ENCODE assay signal across 8 mouse cellular contexts in the genomic region with DNA sequence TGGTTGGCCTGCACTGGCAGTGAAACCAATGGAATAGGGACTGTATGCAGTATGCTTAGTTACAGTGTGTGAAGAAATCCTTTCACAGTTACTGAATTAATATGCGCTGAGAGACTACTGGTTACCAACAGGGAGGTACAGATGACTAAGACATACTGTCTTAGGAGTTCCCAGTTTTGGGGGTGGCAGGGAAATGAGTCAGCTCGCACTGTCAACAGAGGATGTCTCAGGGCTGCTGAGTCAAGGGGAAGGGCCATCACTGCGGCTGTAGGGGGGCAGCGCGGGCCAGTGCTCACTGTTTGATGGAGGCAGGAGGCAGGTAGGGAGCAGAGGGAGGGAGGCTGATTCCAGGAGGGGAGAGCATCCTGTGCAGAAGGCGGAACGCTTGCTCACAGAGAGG. TPM values are rescaled to one million over a fixed set of nuclear protein-coding genes. Genes with fewer than 3 reads are reported as not detected.
DNase-seq lines count a peak whose midpoint lies in the region; TF ChIP-seq lines count a peak whose summit lies in the region.
"Had no signal": no experiment of that assay in that cellular context is flagged by ENCODE, and none has a peak within 500 bp of the region (broad histone marks: within the 10 kb centered on the region; RNA-seq: fewer than 3 reads in every experiment).

No protein-coding gene starts in this region.

- H3K4me3 ChIP-seq in bone marrow macrophage, adult 2 months (ENCODE audit: insufficient read depth, low read length), result no peak overlapping the region
- H3K4me3 ChIP-seq in hindbrain, embryonic 10.5 days, result no peak overlapping the region

- peak; percentile 31 for DNase-seq in left cerebral cortex, adult 11 months (ENCODE audit: low spot score)
- DNase-seq in left cerebral cortex, postnatal 4 days, result no peak
- DNase-seq in left cerebral cortex, postnatal 36 days (ENCODE audit: low spot score in 2 of 2), result peak; percentile 40 to 42
- DNase-seq in right cerebral cortex, postnatal 25 days, result peak; percentile 51
- no peak for DNase-seq in hindbrain, embryonic 10.5 days (ENCODE audit: low spot score)
- DNase-seq in gastrocnemius, postnatal 25 days, result no peak
- DNase-seq: heart, adult 18-20 months had no signal

- intact Hi-C loops in left cerebral cortex, postnatal 4 days (cut with DNase I), result no loop called here
- intact Hi-C loops in left cerebral cortex, postnatal 36 days (cut with DNase I), result loop anchor here (10.0 kb wide), 1 partner anchor 331 kb away; the partner anchor contains the start of gene Fes

- no peaks in the 10 kb centered on the region for H3K27me3 ChIP-seq in hindbrain, embryonic 10.5 days (ENCODE audit: insufficient read depth, poor library complexity, severe bottlenecking)

- H3K4me1 ChIP-seq in bone marrow macrophage, adult 2 months (ENCODE audit: control insufficient read depth, insufficient read depth, low read length), result peaks cover 26% of the 10 kb centered on the region
- peaks cover 2% of the 10 kb centered on the region for H3K4me1 ChIP-seq in hindbrain, embryonic 10.5 days (replicated peaks)

- H3K36me3 ChIP-seq in hindbrain, embryonic 10.5 days, result peaks cover 49% of the 10 kb centered on the region

- peak overlapping the region; percentile 23 for H3K27ac ChIP-seq in bone marrow macrophage, adult 2 months (ENCODE audit: insufficient read depth, low read depth, low read length)
- H3K27ac ChIP-seq in hindbrain, embryonic 10.5 days, result no peak overlapping the region

- no peak for TF ChIP-seq CTCF in bone marrow macrophage, adult 2 months (IDR thresholded peaks at IDR 0.05; ENCODE audit: low read depth, low read length)

- 86% methylated on average over 7 of the region's 7 CpGs for WGBS in hindbrain, embryonic 10.5 days

- TF ChIP-seq POLR2A in bone marrow macrophage, adult 2 months (IDR thresholded peaks at IDR 0.05; ENCODE audit: borderline replicate concordance, low read depth, low read length), result no peak

- H3K9me3 ChIP-seq in hindbrain, embryonic 10.5 days, result no peaks in the 10 kb centered on the region

RNA-seq across cellular contexts. Expression of gene Crtc3, which starts 26.6 kb away (rescaled TPM):
- total RNA-seq in left cerebral cortex, postnatal 4 days (2021), result 10 to 100 TPM; 28.5 to 32.1 TPM
- 14.6 and 16.7 TPM in 2 replicates for polyA plus RNA-seq in bone marrow macrophage, adult 2 months (2012; ENCODE audit: insufficient read depth, insufficient read length, missing spikeins)
- total RNA-seq in left cerebral cortex, postnatal 36 days (2021), result 10 to 100 TPM; 12.1 to 15.7 TPM
- polyA plus RNA-seq in hindbrain, embryonic 10.5 days (2016; fragmentation: Nextera tagmentation; extraction: Ambion mirVana), result 8.1 and 10.1 TPM in 2 replicates
- total RNA-seq in gastrocnemius, postnatal 25 days (2021), result 10 to 100 TPM; 10.4 to 10.5 TPM

Comparison
In these comparisons a context has a peak if more than half of its experiments do, and no peak if none do; other contexts are left out.
1. DNase-seq: peak in left cerebral cortex, adult 11 months (single experiment), left cerebral cortex, postnatal 36 days (2 of 2) and right cerebral cortex, postnatal 25 days (single experiment); none in left cerebral cortex, postnatal 4 days (single experiment), hindbrain, embryonic 10.5 days (single experiment) and gastrocnemius, postnatal 25 days (single experiment).